Mouse (Mus musculus): ENCODE measurements around the gene Ier5l. TPM values are rescaled to one million over a fixed set of nuclear protein-coding genes. Genes with fewer than 3 reads are reported as not detected.
A peak's percentile ranks its signal among the peaks of the same experiment; 100 is the strongest.

Ier5l gene
- polyA plus RNA-seq, 1 experiment from 2014 or later, result 3.1 TPM

DNA sequence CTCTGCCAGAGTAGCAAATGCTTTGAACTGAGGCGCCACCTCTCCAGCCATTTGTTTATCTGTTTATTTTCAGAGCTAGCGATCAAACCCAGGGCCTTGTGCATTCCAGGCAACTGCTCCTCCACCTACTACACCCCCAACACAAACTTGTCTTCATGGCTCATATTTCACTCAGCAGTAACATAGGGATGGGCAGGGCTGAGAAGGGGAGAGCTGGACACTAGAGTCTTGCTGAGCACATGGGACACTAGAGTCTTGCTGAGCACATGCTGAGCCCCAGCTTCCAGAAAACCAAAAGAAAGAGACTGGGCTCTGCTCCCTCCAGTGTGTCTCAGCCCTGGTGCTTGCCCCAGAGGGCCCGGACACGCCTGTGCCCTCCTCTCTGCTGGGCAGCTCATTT, 7.2 kb downstream of the Ier5l start:
- Histone ChIP-seq H3K4me1 (replicated peaks) (peaks cover 64% of the 10 kb centered on the region), H3K27ac (replicated peaks) (no peak overlapping the region), H3K4me3 (no peak overlapping the region), H3K9ac (no peak overlapping the region), H3K4me2 (no peak overlapping the region), H3K27me3 (no peaks in the 10 kb centered on the region), H3K36me3 (no peaks in the 10 kb centered on the region), H3K9me3 (no peaks in the 10 kb centered on the region)
- no peak for ATAC-seq (ENCODE audit: low read depth)
- 79% methylated on average over 4 of the region's 4 CpGs for WGBS

GRCm38 (mm10) chr2:30464411-30464810, 9.6 kb downstream of the Ier5l start:
- no peak for ATAC-seq (ENCODE audit: low read depth)
- Histone ChIP-seq H3K4me2 (peak overlapping the region; percentile 51), H3K27me3 (no peaks in the 10 kb centered on the region), H3K4me3 (0 out of 2 replicates have a peak overlapping the region, but pooled peaks have one; percentile 24), H3K36me3 (no peaks in the 10 kb centered on the region), H3K9me3 (no peaks in the 10 kb centered on the region), H3K27ac (replicated peaks) (no peak overlapping the region; the same call in 1 of the 2 replicates), H3K4me1 (replicated peaks) (peaks cover 45% of the 10 kb centered on the region), H3K9ac (no peak overlapping the region; the same call in 1 of the 2 replicates)
- 71% methylated on average over 5 of the region's 5 CpGs for WGBS

GRCm38 (mm10) chr2:30463904-30464330, 10.1 kb downstream of the Ier5l start:
- Histone ChIP-seq H3K27ac (replicated peaks) (no peak overlapping the region; the same call in none of the 2 replicates), H3K4me3 (peak overlapping the region; percentile 24), H3K36me3 (no peaks in the 10 kb centered on the region)

DNA sequence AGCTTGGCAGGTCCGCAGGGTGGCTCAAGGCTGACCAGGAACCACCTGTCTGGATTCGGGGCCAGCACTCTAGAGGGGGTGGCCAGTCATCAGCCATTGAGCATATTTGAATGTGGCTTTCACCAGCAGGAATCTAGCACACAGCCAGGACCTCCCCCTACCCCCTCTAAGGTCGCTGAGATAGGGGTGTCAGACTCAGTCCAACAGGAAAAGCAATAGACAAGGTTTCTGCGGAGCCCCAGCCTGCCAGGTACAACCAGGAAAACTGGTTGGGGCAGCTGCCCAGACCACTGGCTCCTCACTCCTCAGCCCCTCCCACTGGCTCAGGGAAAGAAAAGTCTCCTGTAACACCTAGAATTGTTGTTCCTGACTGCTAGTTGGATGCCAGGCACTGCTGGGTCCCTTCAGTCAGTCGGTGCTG, 10.7 kb downstream of the Ier5l start:
- ATAC-seq (ENCODE audit: low read depth), result peak; percentile 15; the same call in 1 of the 2 replicates
- Histone ChIP-seq H3K4me3 (0 out of 2 replicates have a peak overlapping the region, but pooled peaks have one; percentile 24), H3K36me3 (no peaks in the 10 kb centered on the region), H3K27ac (replicated peaks) (no peak overlapping the region; the same call in 1 of the 2 replicates), H3K4me1 (replicated peaks) (peaks cover 35% of the 10 kb centered on the region), H3K9ac (peak overlapping the region; percentile 62), H3K27me3 (no peaks in the 10 kb centered on the region), H3K4me2 (peak overlapping the region; percentile 51), H3K9me3 (no peaks in the 10 kb centered on the region)
- WGBS, result 21% methylated on average over 5 of the region's 5 CpGs

More at GRCm38 (mm10) chr2:30463904-30464330, 10.1 kb downstream of the Ier5l start:
- 4% methylated on average over 9 of the region's 9 CpGs for WGBS
- Histone ChIP-seq H3K9ac (peak overlapping the region; percentile 62), H3K4me2 (peak overlapping the region; percentile 51), H3K4me1 (replicated peaks) (peaks cover 41% of the 10 kb centered on the region), H3K9me3 (no peaks in the 10 kb centered on the region), H3K27me3 (no peaks in the 10 kb centered on the region)
- peak; percentile 70 for ATAC-seq (ENCODE audit: low read depth)

GRCm38 (mm10) chr2:30459241-30459640, 14.8 kb downstream of the Ier5l start:
- Histone ChIP-seq H3K4me3 (no peak overlapping the region), H3K27me3 (no peaks in the 10 kb centered on the region), H3K9me3 (no peaks in the 10 kb centered on the region), H3K4me2 (no peak overlapping the region), H3K36me3 (no peaks in the 10 kb centered on the region), H3K27ac (replicated peaks) (no peak overlapping the region), H3K4me1 (replicated peaks) (peaks cover 29% of the 10 kb centered on the region), H3K9ac (no peak overlapping the region)
- WGBS, result 87% methylated on average over 6 of the region's 6 CpGs
- no peak for ATAC-seq (ENCODE audit: low read depth)

GRCm38 (mm10) chr2:30458349-30458748, 15.7 kb downstream of the Ier5l start:
- Histone ChIP-seq H3K4me1 (replicated peaks) (peaks cover 20% of the 10 kb centered on the region), H3K9me3 (no peaks in the 10 kb centered on the region), H3K27me3 (no peaks in the 10 kb centered on the region), H3K4me3 (no peak overlapping the region), H3K9ac (no peak overlapping the region), H3K4me2 (no peak overlapping the region), H3K36me3 (no peaks in the 10 kb centered on the region), H3K27ac (replicated peaks) (no peak overlapping the region)
- WGBS, result 86% methylated on average over 6 of the region's 6 CpGs
- no peak for ATAC-seq (ENCODE audit: low read depth)

DNA sequence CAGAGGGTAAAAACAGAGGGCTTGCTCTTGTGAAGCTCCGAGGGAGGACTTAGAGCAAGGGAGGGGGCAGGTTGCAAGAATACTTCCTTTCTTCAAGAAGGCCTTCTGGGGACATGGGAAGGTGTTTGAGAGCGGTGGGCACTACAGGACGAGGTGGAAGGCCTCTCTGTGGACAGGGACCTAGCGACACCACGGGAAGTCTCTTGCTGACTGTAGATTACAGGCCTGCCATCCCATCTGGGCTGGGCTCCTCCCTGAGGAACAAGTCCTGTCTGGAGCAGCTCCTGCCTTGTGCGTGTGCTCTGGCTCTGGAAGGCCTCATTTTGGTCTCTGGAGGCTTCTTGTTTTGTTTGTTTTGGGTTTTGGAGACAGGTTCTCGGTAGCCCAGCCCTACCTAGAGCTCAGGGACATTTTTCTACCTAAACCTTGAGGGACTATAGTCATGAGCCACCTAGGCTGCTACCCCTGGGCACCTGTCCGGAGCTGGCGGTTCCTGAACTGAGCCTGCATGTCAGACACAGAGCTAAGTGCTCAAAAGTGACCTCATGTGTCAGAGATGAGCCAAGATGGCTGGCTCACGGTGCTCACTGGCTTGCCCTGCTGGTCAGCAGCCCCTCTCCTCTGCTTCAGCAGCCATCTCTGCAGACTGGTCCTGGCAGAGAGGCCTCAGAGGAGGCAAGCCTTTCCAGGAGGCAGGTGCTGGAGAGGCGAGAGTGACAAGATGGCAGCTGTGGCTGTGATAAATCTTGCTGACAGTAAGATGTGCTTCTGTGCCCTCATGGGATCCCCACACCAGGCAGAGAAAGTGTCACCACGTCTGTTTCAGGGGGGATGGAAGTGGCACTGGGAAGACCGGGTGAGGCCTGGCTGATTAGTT, 17.7 kb downstream of the Ier5l start:
- Histone ChIP-seq H3K9me3 (no peaks in the 10 kb centered on the region), H3K36me3 (no peaks in the 10 kb centered on the region), H3K4me2 (no peak overlapping the region), H3K27me3 (no peaks in the 10 kb centered on the region), H3K27ac (replicated peaks) (peak overlapping the region; percentile 78), H3K9ac (peak overlapping the region; percentile 49), H3K4me3 (no peak overlapping the region), H3K4me1 (replicated peaks) (peaks cover 15% of the 10 kb centered on the region)
- WGBS, result 67% methylated on average over 13 of the region's 13 CpGs
- ATAC-seq (ENCODE audit: low read depth), result peak; percentile 37; the same call in 1 of the 2 replicates

DNA sequence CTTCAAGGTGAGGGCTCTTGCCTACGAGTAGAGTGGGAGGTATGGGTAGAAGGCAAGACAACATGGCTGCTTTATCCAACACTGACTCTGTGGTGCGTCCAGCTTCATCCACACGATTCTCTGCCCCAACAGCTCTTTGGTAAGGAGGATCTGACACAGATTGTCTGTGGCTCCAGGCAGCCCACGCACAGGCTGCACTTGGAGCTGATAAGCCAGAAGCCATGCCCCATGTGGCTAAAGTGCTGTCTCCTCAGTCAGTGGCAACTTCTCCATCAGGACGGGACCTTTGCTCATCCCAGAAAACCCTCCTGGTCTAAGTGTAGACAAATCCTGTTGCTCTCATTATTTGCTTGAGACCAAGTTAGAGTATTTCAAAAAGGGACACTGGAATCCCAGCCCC, 19.4 kb downstream of the Ier5l start:
- 83% methylated on average over 5 of the region's 5 CpGs for WGBS
- Histone ChIP-seq H3K27ac (replicated peaks) (no peak overlapping the region), H3K4me2 (no peak overlapping the region)

GRCm38 (mm10) chr2:30453570-30453969, 20.4 kb downstream of the Ier5l start:
- no peak for ATAC-seq (ENCODE audit: low read depth)
- no peak overlapping the region for H3K4me3 ChIP-seq
- H3K4me1 ChIP-seq (replicated peaks), result peaks cover 15% of the 10 kb centered on the region
- H3K27me3 ChIP-seq, result no peaks in the 10 kb centered on the region
- no peak overlapping the region for H3K27ac ChIP-seq (replicated peaks)
- H3K36me3 ChIP-seq, result peaks cover 19% of the 10 kb centered on the region
- no peak overlapping the region for H3K9ac ChIP-seq
- no peak overlapping the region for H3K4me2 ChIP-seq
- no peaks in the 10 kb centered on the region for H3K9me3 ChIP-seq
- WGBS, result 90% methylated on average over 3 of the region's 3 CpGs

More for the DNA sequence above, 19.4 kb downstream of the Ier5l start:
- Histone ChIP-seq H3K9ac (no peak overlapping the region), H3K9me3 (no peaks in the 10 kb centered on the region), H3K4me1 (replicated peaks) (peaks cover 15% of the 10 kb centered on the region), H3K4me3 (no peak overlapping the region), H3K27me3 (no peaks in the 10 kb centered on the region), H3K36me3 (peaks cover 9% of the 10 kb centered on the region)
- no peak for ATAC-seq (ENCODE audit: low read depth)

- Histone ChIP-seq H3K4me2 (no peak overlapping the region), H3K9ac (no peak overlapping the region), H3K9me3 (no peaks in the 10 kb centered on the region), H3K36me3 (peaks cover 35% of the 10 kb centered on the region), H3K27ac (replicated peaks) (no peak overlapping the region), H3K4me1 (replicated peaks) (peaks cover 6% of the 10 kb centered on the region), H3K27me3 (no peaks in the 10 kb centered on the region), H3K4me3 (no peak overlapping the region)
- WGBS, result 83% methylated on average over 3 of the region's 3 CpGs
- no peak for ATAC-seq (ENCODE audit: low read depth)
These were observed 22.5 kb downstream of the Ier5l start for GRCm38 (mm10) chr2:30451525-30451924.

GRCm38 (mm10) chr2:30450530-30450929, 23.5 kb downstream of the Ier5l start:
- Histone ChIP-seq H3K27me3 (no peaks in the 10 kb centered on the region), H3K4me3 (no peak overlapping the region), H3K9me3 (no peaks in the 10 kb centered on the region), H3K9ac (no peak overlapping the region), H3K27ac (replicated peaks) (no peak overlapping the region), H3K4me1 (replicated peaks) (peaks cover 2% of the 10 kb centered on the region), H3K36me3 (peaks cover 44% of the 10 kb centered on the region), H3K4me2 (no peak overlapping the region)
- whole genome bisulfite sequencing, result 57% methylated on average over 1 of the region's 1 CpGs
- ATAC-seq (ENCODE audit: low read depth), result no peak

DNA sequence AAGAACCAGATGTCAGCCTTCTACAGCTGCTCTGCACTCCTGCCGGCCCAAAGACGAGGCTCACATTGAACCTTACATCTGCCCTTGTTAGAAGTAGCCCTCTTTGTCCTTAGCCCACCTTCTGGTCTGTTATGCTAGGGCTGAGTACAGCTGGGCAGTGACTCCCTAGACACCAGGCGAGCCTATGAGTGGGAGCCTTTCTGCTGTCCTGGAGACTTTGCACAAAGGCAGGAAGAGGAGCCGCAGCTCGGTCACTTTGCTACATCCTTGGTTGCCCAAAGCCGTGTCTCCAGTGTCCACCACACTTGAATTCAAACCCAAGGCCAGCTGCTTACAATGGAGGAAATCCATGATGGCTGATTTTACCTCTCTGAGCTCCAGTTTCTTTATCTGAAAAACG, 25.6 kb downstream of the Ier5l start:
- no peak overlapping the region for H3K4me2 ChIP-seq
- ATAC-seq (ENCODE audit: low read depth), result no peak
- H3K27me3 ChIP-seq, result no peaks in the 10 kb centered on the region
- peaks cover 23% of the 10 kb centered on the region for H3K4me1 ChIP-seq (replicated peaks)
- 94% methylated on average over 7 of the region's 7 CpGs for WGBS
- H3K4me3 ChIP-seq, result no peak overlapping the region
- peaks cover 58% of the 10 kb centered on the region for H3K36me3 ChIP-seq
- no peak overlapping the region for H3K27ac ChIP-seq (replicated peaks)
- H3K9ac ChIP-seq, result no peak overlapping the region
- no peaks in the 10 kb centered on the region for H3K9me3 ChIP-seq

Data from neural tube, embryonic 13.5 days (tissue).